Mouse (Mus musculus) neural tube, postnatal 0 days (tissue): Measurements from ENCODE around the gene Mocs3. TPM values are rescaled to one million over a fixed set of nuclear protein-coding genes. Genes with fewer than 3 reads are reported as not detected.

Source experiments
- polyA plus RNA-seq: library from polyadenylated mRNA; unstranded; fragments of >200 nt; fragmentation: Nextera tagmentation; extraction: Ambion mirVana; gene quantifications from 2 replicates; pipeline ENCODE4 v1.2.1, GENCODE M21; 2015

Gene Mocs3
- polyA plus RNA-seq: 11.1 and 12.1 TPM in 2 replicates

GRCm38 (mm10) chr2:168230026-168230728, at the start of gene Mocs3, which contains the start of the genes Gm20716 and Dpm1:
Mocs3 (plus strand) TSS chr2:168230622.
Gm20716 (minus strand) TSS chr2:168230364.
Dpm1 (minus strand) TSS chr2:168230591.

GRCm38 (mm10) chr2:168206725-168207644, 23.4 kb upstream of the Mocs3 start, which contains the start of gene Adnp:
Adnp (minus strand) TSS chr2:168207112.

GRCm38 (mm10) chr2:168281582-168281981, 51.2 kb downstream of the Mocs3 start, which contains the start of gene Kcng1:
Kcng1 (minus strand) TSS chr2:168281736.

Other genes starting within 250 kb of the Mocs3 start
- gene Ripor3, start 220.0 kb upstream of the Mocs3 start, polyA plus RNA-seq: 0.31 and 0.57 TPM in 2 replicates
- gene Pard6b, start 149.6 kb upstream of the Mocs3 start, polyA plus RNA-seq: 5.0 and 5.2 TPM in 2 replicates
- 16.0 and 30.7 TPM in 2 replicates for gene Adnp, start 23.5 kb upstream of the Mocs3 start, polyA plus RNA-seq
- 10.1 and 16.4 TPM in 2 replicates for gene Gm20716, start 258 bp upstream of the Mocs3 start, polyA plus RNA-seq
- gene Dpm1, start within 50 bp of the Mocs3 start, polyA plus RNA-seq: 84.0 and 108 TPM in 2 replicates
- 1.2 and 1.4 TPM in 2 replicates for gene Kcng1, start 51.1 kb downstream of the Mocs3 start, polyA plus RNA-seq